Mouse (Mus musculus): Measurements from ENCODE around the gene Hyal6. TPM values are rescaled to one million over a fixed set of nuclear protein-coding genes. Genes with fewer than 3 reads are reported as not detected.

Hyal6 gene
- polyA plus RNA-seq, 1 experiment = not detected

- Histone ChIP-seq H3K9ac (ENCODE audit: low read depth, poor library complexity, severe bottlenecking) (no peak overlapping the region), H3K4me1 (ENCODE audit: control insufficient read depth, insufficient read depth, low read length) (no peaks in the 10 kb centered on the region), H3K27me3 (ENCODE audit: control insufficient read depth, insufficient read depth, low read length, poor library complexity, severe bottlenecking) (no peaks in the 10 kb centered on the region), H3K9me3 (replicated peaks; ENCODE audit: control insufficient read depth, insufficient read depth, low read length, poor library complexity, severe bottlenecking) (no peaks in the 10 kb centered on the region), H3K27ac (ENCODE audit: insufficient read depth, low read length) (no peak overlapping the region), H3K4me3 (ENCODE audit: low read depth, low read length) (no peak overlapping the region), H3K36me3 (ENCODE audit: control insufficient read depth, insufficient read depth, low read length, poor library complexity, severe bottlenecking) (no peaks in the 10 kb centered on the region)
- no peak for TF ChIP-seq POLR2A (IDR thresholded peaks at IDR 0.05; ENCODE audit: insufficient read depth, low read length)
- no peak for TF ChIP-seq EP300 (IDR thresholded peaks at IDR 0.05; ENCODE audit: insufficient read depth, low read depth, low read length)
- TF ChIP-seq CTCF (IDR thresholded peaks at IDR 0.05; ENCODE audit: low read depth, low read length) = no peak
These were observed 33.2 kb downstream of the Hyal6 start for GRCm38 (mm10) chr6:24766261-24766660.

GRCm38 (mm10) chr6:24779182-24779581 lies 46.1 kb downstream of the Hyal6 start:
- no peaks in the 10 kb centered on the region for H3K36me3 ChIP-seq (ENCODE audit: control insufficient read depth, insufficient read depth, low read length, poor library complexity, severe bottlenecking)
- H3K9me3 ChIP-seq (replicated peaks; ENCODE audit: control insufficient read depth, insufficient read depth, low read length, poor library complexity, severe bottlenecking) = no peaks in the 10 kb centered on the region; the same call in 1 of the 2 replicates
- no peak overlapping the region for H3K4me3 ChIP-seq (ENCODE audit: low read depth, low read length)
- H3K4me1 ChIP-seq (ENCODE audit: control insufficient read depth, insufficient read depth, low read length) = no peaks in the 10 kb centered on the region
- no peak overlapping the region for H3K27ac ChIP-seq (ENCODE audit: insufficient read depth, low read length)
- TF ChIP-seq POLR2A (IDR thresholded peaks at IDR 0.05; ENCODE audit: insufficient read depth, low read length) (no peak), EP300 (IDR thresholded peaks at IDR 0.05; ENCODE audit: insufficient read depth, low read depth, low read length) (no peak), CTCF (IDR thresholded peaks at IDR 0.05; ENCODE audit: low read depth, low read length) (no peak)
- H3K9ac ChIP-seq (ENCODE audit: low read depth, poor library complexity, severe bottlenecking) = no peak overlapping the region
- H3K27me3 ChIP-seq (ENCODE audit: control insufficient read depth, insufficient read depth, low read length, poor library complexity, severe bottlenecking) = no peaks in the 10 kb centered on the region; the same call in none of the 2 replicates

- no peak within 1 kb of the TSS for H3K9ac ChIP-seq (ENCODE audit: low read depth, poor library complexity, severe bottlenecking)
- no peak within 1 kb of the TSS for H3K4me3 ChIP-seq (ENCODE audit: low read depth, low read length)
- TF ChIP-seq POLR2A (IDR thresholded peaks at IDR 0.05; ENCODE audit: insufficient read depth, low read length) (no peak), CTCF (IDR thresholded peaks at IDR 0.05; ENCODE audit: low read depth, low read length) (no peak), EP300 (IDR thresholded peaks at IDR 0.05; ENCODE audit: insufficient read depth, low read depth, low read length) (no peak)
- H3K27me3 ChIP-seq (ENCODE audit: control insufficient read depth, insufficient read depth, low read length, poor library complexity, severe bottlenecking) = no peaks in the 10 kb centered on the region
- no peaks in the 10 kb centered on the region for H3K9me3 ChIP-seq (replicated peaks; ENCODE audit: control insufficient read depth, insufficient read depth, low read length, poor library complexity, severe bottlenecking)
- H3K27ac ChIP-seq (ENCODE audit: insufficient read depth, low read length) = no peak within 1 kb of the TSS
- no peaks in the 10 kb centered on the region for H3K36me3 ChIP-seq (ENCODE audit: control insufficient read depth, insufficient read depth, low read length, poor library complexity, severe bottlenecking)
- no peaks in the 10 kb centered on the region for H3K4me1 ChIP-seq (ENCODE audit: control insufficient read depth, insufficient read depth, low read length)
These were observed 57.8 kb downstream of the Hyal6 start, which contains the start of gene Spam1 for GRCm38 (mm10) chr6:24790888-24791287. Gene Spam1 (plus strand): TSS chr6:24791188.

Other genes starting within 250 kb of the Hyal6 start
- gene Iqub, start 218.2 kb upstream of the Hyal6 start, polyA plus RNA-seq (2011; ENCODE audit: insufficient read depth, insufficient read length, low read depth, missing spikeins) = 0.33 TPM in 1 of 2 replicates, not detected in the other
- gene Ndufa5, start 205.2 kb upstream of the Hyal6 start, polyA plus RNA-seq (2011; ENCODE audit: insufficient read depth, insufficient read length, low read depth, missing spikeins) = 80.6 and 104 TPM in 2 replicates
- gene Asb15, start 205.1 kb upstream of the Hyal6 start, polyA plus RNA-seq (2011; ENCODE audit: insufficient read depth, insufficient read length, low read depth, missing spikeins) = not detected in 2 replicates
- gene Lmod2, start 135.5 kb upstream of the Hyal6 start, polyA plus RNA-seq (2011; ENCODE audit: insufficient read depth, insufficient read length, low read depth, missing spikeins) = not detected in 2 replicates
- 62.3 and 63.1 TPM in 2 replicates for gene Wasl, start 68.2 kb upstream of the Hyal6 start, polyA plus RNA-seq (2011; ENCODE audit: insufficient read depth, insufficient read length, low read depth, missing spikeins)
- gene Hyal4, start 15.1 kb downstream of the Hyal6 start, polyA plus RNA-seq (2011; ENCODE audit: insufficient read depth, insufficient read length, low read depth, missing spikeins) = not detected in 2 replicates
- gene Spam1, start 57.9 kb downstream of the Hyal6 start, polyA plus RNA-seq (2011; ENCODE audit: insufficient read depth, insufficient read length, low read depth, missing spikeins) = not detected in 2 replicates
- gene Hyal5, start 124.8 kb downstream of the Hyal6 start, polyA plus RNA-seq (2011; ENCODE audit: insufficient read depth, insufficient read length, low read depth, missing spikeins) = not detected in 2 replicates
- 0.47 and 0.49 TPM in 2 replicates for gene Tmem229a, start 223.1 kb downstream of the Hyal6 start, polyA plus RNA-seq (2011; ENCODE audit: insufficient read depth, insufficient read length, low read depth, missing spikeins)